Mouse (Mus musculus): ENCODE data around the gene Zfp128.

- TF ChIP-seq CTCF (IDR thresholded peaks at IDR 0.05; ENCODE audit: control insufficient read depth, insufficient read depth, insufficient read length) (no peak), MYOD1 (IDR thresholded peaks at IDR 0.05; ENCODE audit: control insufficient read depth, insufficient read length, low read depth) (no peak)
Measured at GRCm38 (mm10) chr7:12874301-12874700, 6.7 kb upstream of the Zfp128 start.

All from C2C12 (cell line).